Mouse (Mus musculus) small intestine, adult 2 months (tissue): ENCODE data around the gene Ica1. TPM values are rescaled to one million over a fixed set of nuclear protein-coding genes. Genes with fewer than 3 reads are reported as not detected.

ENCODE experiments used
- H3K27ac ChIP-seq: fragments of 200-500 bp; 2 replicates; pipeline ENCODE4 v1.5.1; 2012; ENCODE audit warnings: low read depth, low read length, control low read depth, inconsistent platforms; ENCODE audit not compliant: insufficient read depth
- H3K27me3 ChIP-seq: fragments of 200-500 bp; 2 replicates; pipeline ENCODE4 v1.6.1; 2012; ENCODE audit warnings: mild to moderate bottlenecking, moderate library complexity, low read length, inconsistent platforms; ENCODE audit not compliant: control insufficient read depth, insufficient read depth
- H3K36me3 ChIP-seq: fragments of 200-500 bp; 2 replicates; pipeline ENCODE4 v1.6.1; 2012; ENCODE audit warnings: mild to moderate bottlenecking, low read length, control low read depth, inconsistent platforms; ENCODE audit not compliant: control insufficient read depth, insufficient read depth
- H3K4me1 ChIP-seq: fragments of 200-500 bp; 2 replicates; pipeline ENCODE4 v1.6.1; 2012; ENCODE audit warnings: low read length, inconsistent platforms, mixed read lengths; ENCODE audit not compliant: control insufficient read depth, insufficient read depth, insufficient read length
- H3K4me3 ChIP-seq: fragments of 200-500 bp; 2 replicates; pipeline ENCODE4 v1.5.1; 2012; ENCODE audit warnings: low read depth, mild to moderate bottlenecking, control low read depth, inconsistent platforms, low read length, moderate library complexity
- CTCF ChIP-seq: fragments of 200-500 bp; IDR thresholded peaks from 2 replicates; pipeline ENCODE4 v1.5.1; 2012; ENCODE audit warnings: low read depth, mild to moderate bottlenecking, control low read depth, inconsistent platforms, low read length, moderate library complexity, mixed read lengths; ENCODE audit not compliant: insufficient replicate concordance, insufficient read length; ENCODE audit errors: extremely low read depth
- POLR2A ChIP-seq: fragments of 200-500 bp; IDR thresholded peaks from 2 replicates; pipeline ENCODE4 v1.6.1; 2012; ENCODE audit warnings: low read depth, mild to moderate bottlenecking, control low read depth, inconsistent platforms, low read length, moderate library complexity
- WGBS: fragments of 180-500 bp; shearing (Covaris S2); methylation state at CpG from one replicate; pipeline ENCODE4 v1.1.7; 2018; 5-methylcytosine and 5-hydroxymethylcytosine counted together
- polyA plus RNA-seq: library from polyadenylated mRNA; depleted of rRNA; stranded (reverse); fragments of >200 nt; gene quantifications from 2 replicates; pipeline ENCODE4 v1.2.3, GENCODE M21; 2012; rRNA removed

Ica1 gene
- polyA plus RNA-seq, 1 experiment = 1.3 TPM

- Histone ChIP-seq H3K36me3 (peaks cover 11% of the 10 kb centered on the region), H3K4me3 (no peak overlapping the region), H3K4me1 (no peaks in the 10 kb centered on the region), H3K27me3 (no peaks in the 10 kb centered on the region), H3K27ac (no peak overlapping the region)
- WGBS = 84% methylated on average over 3 of the region's 3 CpGs
- TF ChIP-seq CTCF = no peak
- TF ChIP-seq POLR2A = no peak
These were observed 194.4 kb downstream of the Ica1 start for GRCm38 (mm10) chr6:8583892-8584291.

GRCm38 (mm10) chr6:8582377-8582776 lies 195.9 kb downstream of the Ica1 start:
- Histone ChIP-seq H3K4me3 (no peak overlapping the region), H3K27ac (no peak overlapping the region), H3K27me3 (no peaks in the 10 kb centered on the region), H3K4me1 (no peaks in the 10 kb centered on the region), H3K36me3 (peaks cover 11% of the 10 kb centered on the region)
- TF ChIP-seq POLR2A (no peak), CTCF (no peak)
- WGBS = 95% methylated on average over 9 of the region's 9 CpGs

Other genes starting within 250 kb of the Ica1 start
- 0.04 TPM in 1 of 2 replicates, not detected in the other for gene Nxph1, start 169.9 kb upstream of the Ica1 start, polyA plus RNA-seq